Mouse (Mus musculus) left cerebral cortex, adult 8-10 months (tissue): ENCODE data around the gene Tmem240. TPM values are rescaled to one million over a fixed set of nuclear protein-coding genes. Genes with fewer than 3 reads are reported as not detected.
"Not testable (repeated sequence)": the region's sequence is repeated elsewhere in the genome, so short reads cannot be mapped to it uniquely, and the experiment has no call there.

Source experiments
- DNase-seq, 2 experiments: peaks; one replicate each; pipeline ENCODE4 v3.0.0; 2022; ENCODE audit warnings: low spot score in 2 of 2
- total RNA-seq, 4 experiments: library from RNA; stranded (reverse); gene quantifications; 2 replicates each; pipeline ENCODE4 v1.2.4; 2022

The Tmem240 gene
- total RNA-seq, 4 experiments from 2014 or later: 43.9 to 53.3 (median 48.9) TPM

DNA sequence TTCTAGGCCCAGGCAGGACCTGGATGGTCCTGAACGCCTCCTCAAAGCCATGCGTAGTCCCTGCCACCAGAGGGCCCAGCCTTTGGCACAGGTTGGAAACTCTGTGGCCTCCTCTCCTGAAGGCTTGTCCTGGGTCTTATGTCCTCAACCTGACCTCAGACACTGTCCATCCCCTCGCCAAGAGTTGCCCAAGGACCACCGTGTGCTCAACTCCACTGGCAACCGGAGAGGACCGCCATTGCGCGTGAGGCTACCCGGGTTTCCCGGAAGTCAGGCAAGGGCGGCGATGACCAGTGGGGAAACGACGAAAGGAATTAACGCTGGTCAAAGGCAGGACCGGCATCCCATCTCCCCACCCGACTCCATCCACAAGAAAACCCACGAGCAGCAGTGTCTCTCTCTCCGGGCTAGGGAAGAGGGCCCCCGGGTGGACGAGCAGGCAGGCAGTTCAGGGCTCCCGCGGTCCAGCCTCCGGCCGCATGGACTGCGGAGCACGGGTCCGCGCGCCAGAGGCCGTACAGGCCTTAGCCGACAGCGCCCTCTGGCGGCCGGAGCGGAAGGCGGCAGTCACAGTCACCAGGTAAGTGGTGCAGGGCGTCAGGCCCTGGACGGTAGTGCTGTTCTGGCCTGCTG is 35.4 kb downstream of the Tmem240 start:
- DNase-seq: peak; percentile 76 to 85

DNA sequence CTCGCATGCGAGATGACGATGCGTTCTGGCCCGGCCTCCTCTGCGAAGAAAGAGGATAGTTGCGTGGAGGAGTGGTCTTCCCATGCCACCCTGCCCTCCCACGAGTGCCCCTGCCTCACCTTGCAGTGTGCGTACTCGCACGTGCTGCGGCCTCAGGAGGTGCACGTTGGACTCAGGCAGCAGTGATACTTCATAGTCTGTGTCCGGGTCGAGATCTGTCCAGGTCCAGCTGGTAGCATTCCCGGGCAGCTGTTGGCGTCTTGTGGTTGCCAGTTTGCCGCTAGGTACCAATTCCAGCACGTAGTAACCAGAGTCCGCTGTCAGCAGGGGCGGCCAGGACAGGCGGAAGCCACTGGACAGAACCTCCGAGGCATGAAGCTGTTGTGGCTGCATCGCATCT is 36.0 kb downstream of the Tmem240 start:
- no peak for DNase-seq

DNA sequence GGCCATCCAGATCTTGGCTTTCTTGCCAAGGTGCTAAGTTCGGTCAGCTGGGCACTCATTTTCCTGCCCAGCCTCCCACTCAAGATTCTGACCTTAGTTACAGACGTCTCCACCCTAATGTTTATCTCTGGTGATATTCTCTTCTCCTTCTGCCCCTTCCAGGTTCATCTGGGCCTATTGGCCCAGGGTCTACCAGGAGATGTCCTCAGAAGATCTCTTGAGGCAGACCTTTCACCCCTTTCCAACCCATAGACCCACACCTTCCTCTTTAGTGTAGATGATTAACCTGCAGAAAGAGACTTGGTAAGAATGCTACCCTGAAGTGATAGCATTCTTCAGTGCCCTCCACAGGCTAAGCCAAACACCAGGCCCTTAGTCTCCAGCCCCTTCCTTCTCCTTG is 37.1 kb downstream of the Tmem240 start:
- DNase-seq: no peak

DNA sequence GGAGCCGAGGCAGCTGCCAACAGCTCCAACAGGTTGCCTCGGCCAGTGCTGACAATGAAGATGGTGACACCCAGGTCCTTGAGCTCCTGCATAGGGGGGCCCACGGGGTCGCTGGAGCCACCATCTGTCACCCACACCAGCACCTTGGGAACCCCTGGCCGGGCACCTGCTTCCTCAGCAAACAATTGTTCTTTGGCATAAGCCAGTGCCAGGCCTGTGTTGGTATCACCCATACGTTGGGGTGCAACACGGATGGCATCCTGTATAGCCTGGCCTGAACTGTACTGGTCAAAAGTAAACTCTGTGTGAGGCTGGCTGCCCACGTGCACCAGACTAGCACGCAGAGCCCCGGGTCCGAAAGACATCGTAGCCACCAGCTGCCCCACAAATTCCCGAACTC is 38.2 kb downstream of the Tmem240 start:
- DNase-seq: no peak

DNA sequence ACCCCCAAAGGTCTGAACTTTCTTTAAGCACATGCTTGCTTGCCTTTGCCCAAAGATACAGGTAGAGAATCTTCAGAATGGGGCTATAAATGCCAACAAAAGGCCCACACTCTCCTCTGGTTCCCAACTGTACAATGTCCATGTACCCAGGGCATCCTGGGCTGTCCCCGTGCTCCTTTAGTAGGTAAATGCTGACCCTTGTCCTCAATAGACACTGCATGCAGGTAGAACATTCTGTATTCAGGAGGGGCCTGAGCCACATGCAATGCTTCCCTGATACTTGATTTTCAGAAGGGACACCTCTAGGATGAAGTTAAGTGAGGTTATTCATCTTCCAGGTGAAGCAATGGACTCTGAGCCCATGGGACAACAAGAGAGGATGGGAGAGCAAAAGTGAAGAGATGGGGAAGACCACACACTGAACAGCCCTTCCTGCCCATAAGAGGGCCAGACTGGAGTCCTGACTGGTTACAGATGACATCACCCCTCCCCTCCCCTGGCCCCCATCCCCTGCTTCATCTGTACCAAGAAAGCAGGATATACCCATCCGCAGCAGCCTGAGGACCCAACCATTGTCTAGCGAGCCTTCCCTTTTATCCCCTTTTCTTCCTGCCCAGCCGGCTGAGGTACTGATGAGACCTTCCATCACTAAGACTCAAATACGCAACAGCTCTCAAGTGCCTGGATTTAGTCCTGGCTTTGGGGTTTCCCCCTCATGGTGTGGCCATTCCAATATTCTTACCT is 38.9 kb downstream of the Tmem240 start:
- DNase-seq: no peak

DNA sequence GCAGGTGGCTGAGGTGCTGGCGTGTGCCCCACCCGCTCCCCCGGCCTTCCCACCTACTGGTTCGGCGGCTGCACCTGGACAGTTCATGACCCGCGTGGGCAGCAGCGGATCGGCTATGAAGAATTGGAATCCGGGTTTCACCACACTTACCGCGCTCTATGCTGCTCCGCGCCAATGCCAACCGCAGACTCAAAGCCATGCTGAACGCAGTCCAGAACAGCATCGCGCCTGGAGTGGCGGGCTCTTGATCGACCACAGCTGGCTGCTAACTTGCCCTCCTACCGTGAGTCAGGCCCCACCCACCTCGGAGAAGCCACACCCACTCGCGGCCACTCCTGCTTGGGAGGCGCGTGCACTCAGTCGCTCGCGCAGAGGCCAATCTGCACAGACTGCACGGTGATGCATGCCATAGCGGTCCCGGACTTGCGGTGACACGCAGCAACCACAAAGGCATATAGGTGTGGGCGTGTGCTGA is 39.7 kb downstream of the Tmem240 start, which contains the start of gene Vwa1:
TSS of gene Vwa1 (minus strand) at position 419 of the 475 bp plus-strand sequence.
- peak; percentile 78 to 87 for DNase-seq

DNA sequence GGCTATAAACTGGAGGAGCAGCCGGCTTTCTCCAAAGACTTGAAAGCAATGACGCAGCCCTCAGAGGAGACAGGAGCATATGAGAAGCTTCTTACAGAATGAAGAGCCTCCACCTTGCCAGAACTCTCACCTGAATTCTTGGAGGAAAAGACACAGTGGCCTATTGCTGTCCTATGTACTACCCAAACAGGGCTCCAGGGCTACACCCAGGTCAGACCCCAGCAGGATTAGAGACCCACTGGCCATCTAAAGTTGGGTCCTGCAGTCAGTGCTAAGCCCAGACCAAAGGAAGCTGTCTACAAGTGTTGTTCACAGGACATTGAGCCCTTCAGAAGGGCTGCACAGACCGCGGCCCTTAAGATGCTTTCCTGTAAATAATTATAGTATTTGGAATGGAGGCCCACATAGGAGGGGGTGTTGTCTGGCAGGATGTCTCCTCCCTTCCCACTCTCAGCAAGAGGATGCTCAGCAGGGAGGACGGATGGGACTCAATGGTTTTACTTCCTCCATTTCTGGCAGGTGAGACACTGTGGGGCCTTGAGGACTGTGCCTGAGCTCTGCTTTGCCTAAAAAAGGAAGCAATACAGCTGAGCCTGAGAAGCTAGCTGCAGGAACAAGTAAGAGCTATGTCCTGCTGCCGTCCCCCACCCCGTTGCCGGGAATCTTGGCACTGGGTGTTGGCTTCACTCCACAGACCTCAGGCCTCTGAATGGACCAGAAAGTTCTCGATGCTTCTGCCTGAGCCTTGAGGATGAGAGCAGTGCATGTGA is 40.6 kb downstream of the Tmem240 start:
- peak in 1 of 2 experiments; percentile 61 for DNase-seq

DNA sequence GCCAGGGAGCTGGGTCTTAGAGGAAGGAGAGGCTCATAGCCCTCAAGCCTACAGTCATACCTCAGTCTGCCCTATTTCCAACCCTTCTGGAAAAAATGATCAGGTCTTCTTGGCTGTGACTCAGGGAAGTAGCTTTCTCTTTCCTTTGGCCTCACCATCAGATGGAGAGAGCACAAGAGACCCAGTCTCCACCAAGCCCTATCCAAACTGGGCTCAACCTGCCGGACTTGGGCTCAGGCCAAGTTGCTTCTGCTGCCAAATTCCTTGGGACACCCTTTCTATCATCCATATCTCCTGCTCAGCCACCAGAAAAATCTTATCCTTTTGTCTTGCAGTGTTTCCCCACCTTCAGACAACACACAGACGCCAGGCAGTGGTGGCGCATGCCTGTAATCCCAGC is 41.3 kb downstream of the Tmem240 start:
- DNase-seq: no peak

DNA sequence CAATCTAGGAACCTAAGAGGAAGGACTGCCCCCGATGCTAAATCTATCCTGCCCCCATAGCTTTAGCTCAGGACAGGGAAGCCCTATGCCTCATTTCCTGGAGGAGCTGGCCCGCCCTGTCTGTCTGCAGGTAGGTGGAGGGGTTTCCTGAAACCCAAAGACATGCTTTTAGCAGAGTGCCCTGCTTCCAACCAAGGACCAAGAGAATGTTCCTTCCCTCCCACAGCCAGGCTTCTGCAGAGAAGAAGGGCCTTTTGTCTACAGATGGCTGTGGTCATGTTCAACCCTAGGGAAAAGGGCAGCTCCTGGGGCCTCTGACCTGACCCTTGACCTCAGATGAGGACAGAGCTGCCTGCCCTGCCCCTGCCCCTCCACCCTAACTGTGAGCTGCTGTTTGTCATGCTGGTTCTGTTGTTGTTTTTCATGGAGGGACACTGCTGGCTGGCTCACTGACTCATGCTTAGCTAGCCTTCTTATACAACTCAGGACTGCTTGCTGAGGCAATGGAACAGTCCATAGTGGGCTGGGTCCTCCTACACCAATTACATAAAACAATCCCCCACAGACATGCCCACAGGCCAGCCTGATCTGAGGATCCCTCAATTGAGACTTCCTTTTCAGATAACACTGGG is 42.2 kb downstream of the Tmem240 start:
- peak in 1 of 2 experiments; percentile 67 for DNase-seq

DNA sequence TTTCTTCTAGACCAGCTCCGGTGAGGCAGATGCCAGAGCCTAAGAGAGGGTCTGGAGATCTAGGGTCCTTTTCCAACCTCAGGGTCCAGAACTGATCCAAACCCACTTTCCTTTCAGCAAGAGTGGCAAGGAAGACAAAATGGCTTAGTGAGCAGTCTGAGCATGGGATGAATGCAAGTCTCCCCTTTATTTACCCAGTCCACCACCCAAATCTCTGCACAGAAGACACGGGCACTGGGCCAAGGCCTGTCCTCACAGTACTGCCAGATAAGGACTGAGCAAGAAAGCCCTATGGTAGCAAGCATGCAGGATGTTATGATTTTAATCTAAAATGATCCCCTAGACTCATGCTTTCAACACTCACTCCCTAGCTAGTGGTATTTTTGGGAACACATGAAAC is 43.2 kb downstream of the Tmem240 start:
- no peak for DNase-seq

DNA sequence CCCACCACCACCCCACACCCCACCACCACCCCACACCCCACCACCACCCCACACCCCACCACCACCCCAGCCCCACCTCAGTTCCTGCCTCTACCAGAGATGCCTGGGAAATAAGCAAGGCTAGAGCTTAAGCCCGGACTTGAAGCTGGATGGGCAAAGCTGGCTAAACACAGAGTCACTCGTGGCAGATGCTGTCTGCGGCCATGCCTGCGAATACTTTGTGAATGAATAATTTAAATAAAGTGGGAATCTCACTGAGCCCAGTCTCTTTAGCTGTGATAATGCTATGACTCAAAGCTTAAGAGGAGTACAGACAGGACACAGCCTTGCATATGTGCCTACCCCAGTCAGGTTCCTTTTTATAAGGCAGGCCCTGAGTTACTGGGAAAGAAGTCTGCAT is 44.9 kb downstream of the Tmem240 start:
- DNase-seq: no peak

DNA sequence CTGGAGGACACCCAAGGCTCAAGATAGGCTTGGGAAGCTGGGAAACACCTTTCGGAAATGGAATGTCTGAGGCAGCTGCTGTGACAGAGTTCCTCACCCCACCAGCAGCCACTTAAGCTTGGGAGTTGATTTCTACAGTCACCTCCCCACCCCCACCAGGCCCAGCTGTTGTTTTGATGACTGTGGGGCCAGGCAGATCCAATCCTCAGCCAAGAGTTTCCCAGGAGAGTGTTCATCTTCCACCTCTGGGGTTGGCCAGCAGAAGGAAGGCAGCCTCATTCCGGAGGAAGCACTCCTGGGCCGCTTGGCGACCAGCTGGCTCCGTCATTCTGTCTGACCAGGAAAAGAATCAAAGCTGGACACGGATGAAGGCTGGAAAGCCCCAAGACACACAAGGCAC is 46.3 kb downstream of the Tmem240 start:
- no peak for DNase-seq

DNA sequence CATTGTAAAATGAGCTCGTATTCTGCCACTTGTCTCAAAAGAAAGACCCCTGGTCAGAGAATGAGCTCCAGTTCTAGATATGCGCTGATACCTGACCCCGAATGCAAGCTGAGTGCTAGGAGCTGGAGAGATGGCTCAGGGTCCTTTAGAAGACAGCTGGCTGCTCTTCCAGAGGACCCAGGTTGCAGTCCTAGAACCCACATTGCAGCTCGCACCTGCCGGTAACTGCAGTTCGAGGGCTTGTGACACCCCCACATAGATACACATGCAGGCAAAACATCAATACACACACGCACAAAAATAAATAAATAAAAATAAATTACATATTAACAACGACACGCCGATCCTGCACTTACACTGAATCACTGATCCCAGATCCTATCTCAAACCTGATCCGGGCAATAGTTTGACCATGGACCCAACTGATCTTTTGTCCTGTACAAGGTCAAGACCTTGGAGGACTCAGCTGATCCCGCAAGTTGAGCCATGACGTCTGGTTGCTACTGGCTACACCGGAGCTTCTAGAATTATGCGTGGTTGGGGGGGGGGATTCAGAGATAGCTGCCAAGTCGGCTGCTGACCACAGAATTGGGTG is 49.0 kb downstream of the Tmem240 start:
- DNase-seq: no peak

DNA sequence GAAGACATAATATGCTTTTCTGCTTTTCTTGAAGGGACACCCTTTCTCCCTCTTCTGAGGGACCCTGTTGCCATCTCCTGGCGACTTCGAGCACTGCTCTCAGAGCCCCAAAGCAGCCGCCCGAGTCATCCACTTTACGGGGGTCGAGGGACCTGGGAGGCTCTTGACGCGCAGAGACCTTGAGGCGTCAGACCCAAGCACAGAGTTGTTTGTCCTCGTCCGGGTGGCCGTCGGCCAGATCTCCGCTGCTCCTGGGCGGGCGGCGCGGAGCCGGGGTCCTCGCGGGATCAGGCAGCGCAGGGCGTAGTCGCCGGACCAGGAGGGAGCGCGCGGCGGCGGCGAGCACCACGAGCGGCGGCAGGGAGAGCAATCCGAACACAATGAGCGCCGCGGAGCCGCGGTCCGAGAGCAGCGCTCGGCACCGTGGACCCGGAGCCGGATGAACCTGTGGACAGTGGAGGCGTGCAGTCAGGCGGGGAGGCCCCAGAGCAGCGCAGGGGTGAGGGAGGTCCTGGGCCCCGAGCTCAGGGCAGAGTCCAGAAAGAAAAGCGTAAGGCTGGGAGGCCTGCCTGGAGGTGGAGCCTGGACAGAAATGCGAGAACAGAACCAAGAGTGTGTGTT is 49.6 kb downstream of the Tmem240 start:
- DNase-seq: peak in 1 of 2 experiments; percentile 64

DNA sequence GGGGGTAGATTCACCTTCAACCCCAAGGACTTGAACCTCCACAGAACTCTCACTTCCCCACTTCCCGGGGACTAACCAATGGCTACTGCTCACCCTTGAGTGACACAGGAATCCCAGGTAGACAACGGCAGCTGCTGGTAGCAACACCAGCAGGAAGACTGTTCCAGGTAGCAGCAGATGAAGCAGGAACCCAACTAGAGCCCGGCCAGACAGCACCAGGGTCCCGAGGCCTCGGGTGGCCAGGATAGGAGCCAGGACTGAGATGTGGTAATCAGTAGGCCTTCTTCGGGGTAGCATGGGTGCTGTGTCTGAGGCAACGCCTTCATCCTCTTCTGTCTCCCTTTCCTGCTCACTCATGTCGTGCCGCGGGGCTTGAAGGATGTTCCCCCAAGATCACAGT is 50.6 kb downstream of the Tmem240 start:
- no peak for DNase-seq

DNA sequence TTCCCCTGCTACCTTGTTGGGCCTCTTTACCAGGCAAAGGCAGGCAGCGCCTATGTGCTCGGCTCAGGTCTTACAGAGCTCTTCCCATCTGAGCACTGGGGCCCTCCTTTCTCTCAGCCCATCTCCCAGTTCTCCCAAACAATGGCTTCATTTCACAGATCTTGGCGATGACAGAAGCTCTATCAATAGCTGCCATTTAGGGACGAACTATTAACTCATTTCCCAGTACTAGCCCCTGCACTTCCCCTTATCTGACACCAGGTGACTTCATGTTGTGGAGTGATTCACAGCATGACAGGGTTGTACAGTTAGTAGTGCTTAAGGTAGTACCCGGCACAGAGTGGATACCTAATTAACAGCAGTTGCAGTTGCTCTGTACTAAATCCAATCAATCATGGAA is 51.2 kb downstream of the Tmem240 start, which contains the start of gene Tmem88b:
TSS of gene Tmem88b (minus strand) at position 56 of the 400 bp plus-strand sequence.
- DNase-seq: no peak

DNA sequence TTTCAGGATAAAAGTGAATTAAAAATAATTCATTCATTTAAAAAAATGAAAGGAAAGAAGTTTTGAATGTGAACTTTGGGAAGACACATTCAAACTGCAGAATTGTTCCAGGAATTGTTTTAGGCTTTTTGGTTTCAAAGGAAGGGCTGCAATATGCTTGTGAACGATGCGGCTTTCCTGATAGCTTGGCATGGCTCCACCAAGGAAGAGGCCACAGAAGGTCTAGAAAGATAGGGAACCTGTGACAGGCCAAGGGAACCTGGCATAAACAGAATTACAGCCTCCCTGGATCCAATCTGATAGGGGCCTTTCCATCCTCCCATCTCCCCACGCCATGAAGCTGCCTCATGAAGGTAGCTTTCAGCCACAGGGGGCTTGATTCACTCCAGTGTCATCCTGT is 53.7 kb downstream of the Tmem240 start:
- no peak for DNase-seq

DNA sequence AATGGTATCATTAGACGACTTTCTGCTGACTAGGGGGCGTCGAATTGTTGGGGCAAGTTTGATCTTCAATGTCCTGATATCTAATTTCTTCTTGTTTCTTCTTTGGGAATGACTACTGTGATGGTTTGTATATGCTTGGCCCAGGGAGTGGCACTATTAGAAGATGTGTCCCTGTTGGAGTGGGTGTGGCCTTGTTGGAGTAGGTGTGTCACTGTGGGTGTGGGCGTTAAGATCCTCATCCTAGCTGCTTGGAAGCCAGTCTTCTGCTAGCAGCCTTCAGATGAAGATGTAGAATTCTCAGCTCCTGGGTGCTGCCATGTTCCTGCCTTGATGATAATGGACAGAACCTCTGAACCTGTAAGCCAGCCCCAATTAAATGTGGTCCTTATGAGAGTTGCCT is 54.2 kb downstream of the Tmem240 start:
- DNase-seq: not testable (repeated sequence)

DNA sequence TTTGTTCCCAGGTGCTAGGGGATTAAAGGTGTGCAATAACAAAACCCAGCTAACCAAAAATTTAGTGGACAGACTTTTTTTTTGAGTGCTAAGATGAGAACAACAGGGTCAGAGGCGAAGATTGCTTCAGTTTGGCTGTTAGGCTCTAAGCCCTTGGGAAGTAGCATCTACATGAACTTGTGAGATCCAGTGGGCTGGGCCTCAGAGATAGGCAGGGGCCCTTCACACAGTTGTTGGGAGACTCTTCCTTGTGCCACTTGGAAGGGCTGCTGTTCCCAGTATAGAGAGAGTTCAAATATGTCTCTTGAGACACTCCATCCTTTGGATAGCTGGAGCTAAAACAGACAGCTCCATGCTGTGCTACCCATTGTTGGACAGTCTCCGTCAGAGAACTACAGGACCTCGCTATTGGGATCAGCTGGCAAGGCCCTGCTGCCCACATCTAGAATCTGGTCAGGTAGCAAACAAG is 55.5 kb downstream of the Tmem240 start, which contains the start of gene Ankrd65:
TSS of gene Ankrd65 (plus strand) at position 419 of the 469 bp plus-strand sequence.
- DNase-seq: no peak
